Mouse (Mus musculus) myocyte (in vitro differentiated cells): Measurements from ENCODE around the gene Tmcc3. TPM values are rescaled to one million over a fixed set of nuclear protein-coding genes. Genes with fewer than 3 reads are reported as not detected.

Experiments
- H3K27me3 ChIP-seq: one replicate; pipeline ENCODE4 v1.6.1; 2011; ENCODE audit not compliant: control insufficient read depth, insufficient read depth, insufficient read length
- H3K36me3 ChIP-seq: one replicate; pipeline ENCODE4 v1.6.1; 2011; ENCODE audit not compliant: control insufficient read depth, insufficient read depth
- H3K4me2 ChIP-seq: one replicate; pipeline ENCODE4 v1.6.1; 2011; ENCODE audit warnings: low read depth, control low read depth
- H3K4me3 ChIP-seq: one replicate; pipeline ENCODE4 v1.5.1; 2011; ENCODE audit warnings: mild to moderate bottlenecking, control low read depth, moderate library complexity
- H3K79me2 ChIP-seq: one replicate; pipeline ENCODE4 v1.6.1; 2011; ENCODE audit not compliant: control insufficient read depth, insufficient read depth
- H3ac ChIP-seq: one replicate; pipeline ENCODE4 v1.6.1; 2011; ENCODE audit not compliant: control insufficient read depth, insufficient read length
- CEBPB ChIP-seq: IDR thresholded peaks from 2 replicates; pipeline ENCODE4 v1.6.1; 2011; ENCODE audit warnings: mild to moderate bottlenecking, moderate library complexity; ENCODE audit not compliant: poor library complexity, insufficient read depth, severe bottlenecking
- E2F4 ChIP-seq: IDR thresholded peaks from one replicate; pipeline ENCODE4 v1.6.1; 2011; ENCODE audit warnings: mild to moderate bottlenecking, control low read depth, moderate library complexity; ENCODE audit not compliant: insufficient read depth
- MAX ChIP-seq: IDR thresholded peaks from one replicate; pipeline ENCODE4 v1.6.1; 2011; ENCODE audit warnings: low read depth, mild to moderate bottlenecking, control low read depth
- MYOD1 ChIP-seq, 3 experiments: IDR thresholded peaks; one replicate each; pipeline ENCODE4 v1.6.1; 2011; ENCODE audit warnings: control low read depth in 2 of 3, low read depth in 2 of 3, mild to moderate bottlenecking in 2 of 3, moderate library complexity in 1 of 3; ENCODE audit not compliant: insufficient read length in 2 of 3, control insufficient read depth in 1 of 3
- MYOG ChIP-seq, 3 experiments: IDR thresholded peaks; one replicate each; pipeline ENCODE4 v1.6.1; 2011; ENCODE audit warnings: control low read depth in 2 of 3, low read depth in 2 of 3, mild to moderate bottlenecking in 2 of 3; ENCODE audit not compliant: insufficient read length in 2 of 3, control insufficient read depth in 1 of 3, insufficient read depth in 1 of 3
- POLR2A ChIP-seq: IDR thresholded peaks from one replicate; pipeline ENCODE4 v1.6.1; 2011; ENCODE audit warnings: low read depth, mild to moderate bottlenecking, control low read depth, moderate library complexity; ENCODE audit not compliant: insufficient read length
- POLR2AphosphoS2 ChIP-seq: IDR thresholded peaks from one replicate; pipeline ENCODE4 v1.6.1; 2011; ENCODE audit warnings: low read depth, control low read depth; ENCODE audit not compliant: insufficient read length
- REST ChIP-seq: IDR thresholded peaks from one replicate; pipeline ENCODE4 v1.6.1; 2011; ENCODE audit warnings: mild to moderate bottlenecking, control low read depth, moderate library complexity; ENCODE audit not compliant: insufficient read depth, insufficient read length
- SRF ChIP-seq: IDR thresholded peaks from one replicate; pipeline ENCODE4 v1.6.1; 2011; ENCODE audit warnings: low read depth; ENCODE audit not compliant: control insufficient read depth, insufficient read length
- TCF12 ChIP-seq: IDR thresholded peaks from one replicate; pipeline ENCODE4 v1.6.1; 2011; ENCODE audit warnings: mild to moderate bottlenecking, control low read depth; ENCODE audit not compliant: poor library complexity, insufficient read depth, severe bottlenecking
- TCF3 ChIP-seq: IDR thresholded peaks from one replicate; pipeline ENCODE4 v1.6.1; 2011; ENCODE audit warnings: low read depth, control low read depth; ENCODE audit not compliant: insufficient read length
- USF1 ChIP-seq: IDR thresholded peaks from one replicate; pipeline ENCODE4 v1.6.1; 2011; ENCODE audit warnings: low read depth, mild to moderate bottlenecking, control low read depth, moderate library complexity
- polyA plus RNA-seq: library from polyadenylated mRNA; unstranded; fragments of >200 nt; fragmentation: generic; extraction: Trizol; gene quantifications from one replicate; pipeline ENCODE4 v1.2.1, GENCODE M21; 2012; ENCODE audit warnings: missing spikeins

Tmcc3 gene
- polyA plus RNA-seq, 1 experiment, result 16.6 TPM

GRCm38 (mm10) chr10:94505248-94505772 is 193.6 kb downstream of the Tmcc3 start:
- H3K36me3 ChIP-seq, result no peaks in the 10 kb centered on the region
- no peaks in the 10 kb centered on the region for H3K27me3 ChIP-seq
- H3ac ChIP-seq, result no peak overlapping the region
- no peak overlapping the region for H3K4me2 ChIP-seq
- TF ChIP-seq MYOG (IDR thresholded peaks at IDR 0.05; ENCODE audit: control insufficient read depth in 1 of 3, insufficient read depth in 1 of 3, insufficient read length in 2 of 3, low read depth in 2 of 3) (no peak), MYOD1 (IDR thresholded peaks at IDR 0.05; ENCODE audit: control insufficient read depth in 1 of 3, insufficient read length in 2 of 3, low read depth in 2 of 3) (no peak), REST (no peak)
- H3K79me2 ChIP-seq, result no peaks in the 10 kb centered on the region
- H3K4me3 ChIP-seq, result no peak overlapping the region

GRCm38 (mm10) chr10:94508863-94509262 is 197.1 kb downstream of the Tmcc3 start:
- H3K36me3 ChIP-seq, result no peaks in the 10 kb centered on the region
- no peak overlapping the region for H3ac ChIP-seq

DNA sequence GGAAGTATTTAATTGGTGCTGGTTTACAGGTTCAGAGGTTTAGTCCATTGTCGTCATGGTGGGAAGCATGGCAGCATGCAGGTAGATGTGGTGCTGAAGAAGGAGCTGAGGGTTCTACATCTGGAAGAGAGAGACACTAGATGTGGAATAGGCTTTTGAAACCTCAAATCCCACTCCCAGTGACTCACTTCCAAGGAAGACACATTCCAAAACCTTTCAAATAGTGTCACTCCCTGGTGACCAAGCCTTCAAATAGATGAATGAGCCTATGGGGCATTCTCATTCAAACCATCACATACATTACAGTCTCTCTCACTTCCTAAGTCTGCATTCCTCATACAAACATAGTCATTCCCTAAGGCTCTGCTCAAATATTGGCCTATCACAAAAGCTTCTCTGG is 201.0 kb downstream of the Tmcc3 start:
- no peaks in the 10 kb centered on the region for H3K27me3 ChIP-seq
- peaks cover 26% of the 10 kb centered on the region for H3K79me2 ChIP-seq
- H3K4me3 ChIP-seq, result no peak overlapping the region
- H3K36me3 ChIP-seq, result no peaks in the 10 kb centered on the region
- TF ChIP-seq POLR2A, result no peak
- no peak overlapping the region for H3ac ChIP-seq
- no peak overlapping the region for H3K4me2 ChIP-seq

More at GRCm38 (mm10) chr10:94508863-94509262, 197.1 kb downstream of the Tmcc3 start:
- Histone ChIP-seq H3K4me2 (no peak overlapping the region), H3K4me3 (no peak overlapping the region), H3K79me2 (no peaks in the 10 kb centered on the region), H3K27me3 (no peaks in the 10 kb centered on the region)
- TF ChIP-seq TCF3 (no peak), MAX (no peak), TCF12 (no peak)

GRCm38 (mm10) chr10:94514091-94514505 is 202.3 kb downstream of the Tmcc3 start:
- peaks cover 39% of the 10 kb centered on the region for H3K79me2 ChIP-seq
- TF ChIP-seq POLR2AphosphoS2 (no peak), CEBPB (no peak), TCF12 (no peak), MAX (no peak), SRF (no peak), REST (no peak), TCF3 (no peak), E2F4 (no peak), MYOD1 (IDR thresholded peaks at IDR 0.05; ENCODE audit: control insufficient read depth in 1 of 3, insufficient read length in 2 of 3, low read depth in 2 of 3) (no peak), POLR2A (no peak), USF1 (no peak), MYOG (IDR thresholded peaks at IDR 0.05; ENCODE audit: control insufficient read depth in 1 of 3, insufficient read depth in 1 of 3, insufficient read length in 2 of 3, low read depth in 2 of 3) (no peak)
- H3ac ChIP-seq, result peak overlapping the region; percentile 89
- no peaks in the 10 kb centered on the region for H3K27me3 ChIP-seq
- no peaks in the 10 kb centered on the region for H3K36me3 ChIP-seq
- H3K4me3 ChIP-seq, result peak overlapping the region; percentile 74
- H3K4me2 ChIP-seq, result peak overlapping the region; percentile 95

DNA sequence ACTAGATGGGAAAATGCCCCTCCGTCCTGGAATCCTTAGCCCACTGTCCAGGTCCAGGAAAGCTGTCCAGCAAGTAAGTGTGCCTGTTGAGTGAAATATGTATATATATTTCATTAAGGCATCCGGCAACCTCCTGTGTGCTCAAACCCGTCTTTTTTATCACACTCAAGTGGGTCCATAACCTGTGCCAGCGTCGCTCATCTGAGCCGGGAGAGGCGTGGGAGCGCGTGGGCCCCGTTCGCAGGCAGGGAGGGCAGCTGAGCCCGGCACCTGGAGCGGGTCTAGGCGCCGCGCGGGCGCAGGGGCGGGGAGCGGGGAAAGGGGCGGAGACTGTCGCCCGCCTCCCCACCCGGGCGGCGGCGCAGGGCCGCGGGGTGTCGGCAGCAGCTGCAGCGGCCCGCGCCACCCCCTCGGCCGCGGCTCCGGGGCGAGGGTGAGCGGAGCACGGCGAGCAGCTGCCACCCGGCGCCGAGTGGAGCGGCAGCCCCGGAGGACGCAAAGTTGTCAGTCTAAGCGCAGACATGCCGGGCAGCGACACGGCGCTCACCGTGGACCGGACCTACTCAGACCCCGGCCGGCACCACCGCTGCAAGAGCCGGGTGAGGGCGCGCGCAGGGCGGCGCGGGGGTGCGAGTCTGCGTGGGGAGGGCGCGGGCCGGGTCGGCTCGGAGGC is 202.9 kb downstream of the Tmcc3 start:
- Histone ChIP-seq H3K27me3 (no peaks in the 10 kb centered on the region), H3K4me2 (peak overlapping the region; percentile 95), H3K79me2 (peaks cover 44% of the 10 kb centered on the region), H3K36me3 (no peaks in the 10 kb centered on the region), H3K4me3 (peak overlapping the region; percentile 74), H3ac (peak overlapping the region; percentile 89)
- peak; percentile 70 for TF ChIP-seq TCF3
- TF ChIP-seq TCF12, result no peak
- no peak for TF ChIP-seq USF1
- TF ChIP-seq POLR2A, result peak; percentile 85
- TF ChIP-seq MYOG (IDR thresholded peaks at IDR 0.05; ENCODE audit: control insufficient read depth in 1 of 3, insufficient read depth in 1 of 3, insufficient read length in 2 of 3, low read depth in 2 of 3), result peak; percentile 40 to 93 (median 82)
- TF ChIP-seq MYOD1 (IDR thresholded peaks at IDR 0.05; ENCODE audit: control insufficient read depth in 1 of 3, insufficient read length in 2 of 3, low read depth in 2 of 3), result peak in 2 of 3 experiments; percentile 70 to 94
- TF ChIP-seq POLR2AphosphoS2, result peak; percentile 74
